Mouse (Mus musculus): ENCODE data around the gene Olfr433.
"Not testable (repeated sequence)": the region's sequence is repeated elsewhere in the genome, so short reads cannot be mapped to it uniquely, and the experiment has no call there.

The Olfr433 gene

GRCm38 (mm10) chr1:174040523-174041177 lies at the start of gene Olfr433:
Gene Olfr433, plus strand, starts transcription at chr1:174040705.
- DNase-seq (ENCODE audit: low spot score) = peak; percentile 72

GRCm38 (mm10) chr1:173995003-173995402 lies 45.5 kb upstream of the Olfr433 start:
- DNase-seq (ENCODE audit: low spot score) = no peak

GRCm38 (mm10) chr1:174004352-174005109 lies 36.0 kb upstream of the Olfr433 start:
- DNase-seq (ENCODE audit: low spot score) = not testable (repeated sequence)

GRCm38 (mm10) chr1:174007050-174007449 lies 33.5 kb upstream of the Olfr433 start:
- DNase-seq (ENCODE audit: low spot score) = not testable (repeated sequence)

GRCm38 (mm10) chr1:174031698-174032097 lies 8.8 kb upstream of the Olfr433 start, which contains the start of gene Ifi205:
Gene Ifi205, minus strand, starts transcription at chr1:174031810.
- DNase-seq (ENCODE audit: low spot score) = no peak

- DNase-seq (ENCODE audit: low spot score) = no peak
These were observed 4.7 kb upstream of the Olfr433 start for GRCm38 (mm10) chr1:174035841-174036240.

- DNase-seq (ENCODE audit: low spot score) = no peak
These were observed 2.0 kb upstream of the Olfr433 start for GRCm38 (mm10) chr1:174038480-174038879.

- not testable (repeated sequence) for DNase-seq (ENCODE audit: low spot score)
These were observed 1.8 kb downstream of the Olfr433 start for GRCm38 (mm10) chr1:174042091-174042884.

GRCm38 (mm10) chr1:174044431-174044830 lies 3.9 kb downstream of the Olfr433 start:
- no peak for DNase-seq (ENCODE audit: low spot score)

- DNase-seq (ENCODE audit: low spot score) = not testable (repeated sequence)
These were observed 7.7 kb downstream of the Olfr433 start for GRCm38 (mm10) chr1:174048227-174048626.

- no peak for DNase-seq (ENCODE audit: low spot score)
These were observed 8.4 kb downstream of the Olfr433 start, which contains the start of gene Olfr432 for GRCm38 (mm10) chr1:174048893-174049292. Gene Olfr432, plus strand, starts transcription at chr1:174049205.

- DNase-seq (ENCODE audit: low spot score) = not testable (repeated sequence)
These were observed 8.9 kb downstream of the Olfr433 start for GRCm38 (mm10) chr1:174049357-174049756.

GRCm38 (mm10) chr1:174050532-174050931 lies 10.0 kb downstream of the Olfr433 start:
- DNase-seq (ENCODE audit: low spot score) = no peak

- no peak for DNase-seq (ENCODE audit: low spot score)
These were observed 11.0 kb downstream of the Olfr433 start for GRCm38 (mm10) chr1:174051515-174051914.

GRCm38 (mm10) chr1:174051931-174052536 lies 11.5 kb downstream of the Olfr433 start:
- no peak for DNase-seq (ENCODE audit: low spot score)

- no peak for DNase-seq (ENCODE audit: low spot score)
These were observed 12.5 kb downstream of the Olfr433 start for GRCm38 (mm10) chr1:174052981-174053380.

- DNase-seq (ENCODE audit: low spot score) = no peak
These were observed 14.7 kb downstream of the Olfr433 start for GRCm38 (mm10) chr1:174055248-174055647.

GRCm38 (mm10) chr1:174066305-174066704 lies 25.8 kb downstream of the Olfr433 start, which contains the start of gene Olfr430:
Gene Olfr430, plus strand, starts transcription at chr1:174066605.
- no peak for DNase-seq (ENCODE audit: low spot score)

- DNase-seq (ENCODE audit: low spot score) = no peak
These were observed 43.5 kb downstream of the Olfr433 start, which contains the start of gene Olfr429 for GRCm38 (mm10) chr1:174084031-174084430. Gene Olfr429, plus strand, starts transcription at chr1:174084331.

Data from urinary bladder, postnatal 14 days (tissue).